Mouse (Mus musculus) midbrain, embryonic 11.5 days (tissue): ENCODE results near the gene A930009A15Rik. TPM values are rescaled to one million over a fixed set of nuclear protein-coding genes. Genes with fewer than 3 reads are reported as not detected.
A peak's percentile ranks its signal among the peaks of the same experiment; 100 is the strongest.

Experiments
- ATAC-seq: fragments of 200-750 bp; cut with Nextera tagmentation; 2 replicates; pipeline ENCODE4 v1.8.0; 2017; ENCODE audit warnings: moderate TSS enrichment, moderate library complexity; ENCODE audit not compliant: low FRiP score
- DNase-seq: peaks from one replicate; pipeline ENCODE4 v3.0.0; 2015; ENCODE audit warnings: low spot score; ENCODE audit errors: missing footprints
- H3K27ac ChIP-seq: fragments of 300-500 bp; sonication (generic); 2 replicates; pipeline ENCODE4 v1.5.1; 2014; ENCODE audit warnings: low read depth, low read length
- H3K27me3 ChIP-seq: fragments of 300-500 bp; sonication (generic); 2 replicates; pipeline ENCODE4 v1.6.1; 2014; ENCODE audit warnings: mild to moderate bottlenecking, low read length, moderate library complexity, mixed read lengths; ENCODE audit not compliant: control insufficient read depth, insufficient read depth
- H3K36me3 ChIP-seq: fragments of 300-500 bp; sonication (generic); 2 replicates; pipeline ENCODE4 v1.6.1; 2014; ENCODE audit warnings: mild to moderate bottlenecking, low read length, moderate library complexity, mixed read lengths; ENCODE audit not compliant: control insufficient read depth, insufficient read depth
- H3K4me1 ChIP-seq: fragments of 300-500 bp; sonication (generic); 2 replicates; pipeline ENCODE4 v1.6.1; 2014; ENCODE audit warnings: low read length; ENCODE audit not compliant: control insufficient read depth, insufficient read depth
- H3K4me2 ChIP-seq: fragments of 300-500 bp; sonication (generic); 2 replicates; pipeline ENCODE4 v1.6.1; 2014; ENCODE audit warnings: mild to moderate bottlenecking, moderate library complexity
- H3K4me3 ChIP-seq: fragments of 300-500 bp; sonication (generic); 2 replicates; pipeline ENCODE4 v1.5.1; 2014; ENCODE audit warnings: low read depth, low read length
- H3K9ac ChIP-seq: fragments of 300-500 bp; sonication (generic); 2 replicates; pipeline ENCODE4 v1.6.1; 2014; ENCODE audit warnings: low read length
- H3K9me3 ChIP-seq: fragments of 300-500 bp; sonication (generic); 2 replicates; pipeline ENCODE4 v1.6.1; 2016; ENCODE audit warnings: low read length; ENCODE audit not compliant: control insufficient read depth
- WGBS: fragments of 180-500 bp; shearing (Covaris S2); extraction: QIAGEN DNeasy Blood & Tissue Kit; methylation state at CpG from one replicate; pipeline ENCODE4 v1.1.7; 2014; 5-methylcytosine and 5-hydroxymethylcytosine counted together
- polyA plus RNA-seq: library from polyadenylated mRNA; unstranded; fragments of >200 nt; fragmentation: Nextera tagmentation; extraction: Ambion mirVana; gene quantifications from 2 replicates; pipeline ENCODE4 v1.2.1, GENCODE M21; 2014

The A930009A15Rik gene
- polyA plus RNA-seq, 1 experiment from 2014 or later, result 0.31 TPM

GRCm38 (mm10) chr10:115571734-115572440 lies 2.1 kb downstream of the A930009A15Rik start:
- Histone ChIP-seq H3K4me2 (no peak overlapping the region), H3K4me1 (peaks cover 14% of the 10 kb centered on the region), H3K27ac (peak overlapping the region; percentile 5; the same call in 1 of the 2 replicates), H3K36me3 (no peaks in the 10 kb centered on the region), H3K9me3 (no peaks in the 10 kb centered on the region), H3K27me3 (no peaks in the 10 kb centered on the region), H3K4me3 (no peak overlapping the region), H3K9ac (no peak overlapping the region)
- WGBS, result 20% methylated on average over 3 of the region's 3 CpGs
- DNase-seq, result peak; percentile 90
- ATAC-seq, result peak; percentile 10; the same call in 1 of the 2 replicates

- Histone ChIP-seq H3K4me3 (no peak overlapping the region), H3K27me3 (peaks cover 5% of the 10 kb centered on the region), H3K9ac (no peak overlapping the region), H3K36me3 (no peaks in the 10 kb centered on the region), H3K9me3 (no peaks in the 10 kb centered on the region), H3K27ac (no peak overlapping the region), H3K4me1 (peaks cover 6% of the 10 kb centered on the region), H3K4me2 (no peak overlapping the region)
- 50% methylated on average over 7 of the region's 7 CpGs for WGBS
- no peak for ATAC-seq
- peak; percentile 84 for DNase-seq
Measured at GRCm38 (mm10) chr10:115579076-115579475, 9.3 kb downstream of the A930009A15Rik start.

- DNase-seq (peak; percentile 86), ATAC-seq (peak; percentile 74)
- 7% methylated on average over 7 of the region's 7 CpGs for WGBS
- H3K4me3 ChIP-seq, result no peak overlapping the region
- H3K9me3 ChIP-seq, result no peaks in the 10 kb centered on the region
- H3K36me3 ChIP-seq, result no peaks in the 10 kb centered on the region
- H3K9ac ChIP-seq, result no peak overlapping the region; the same call in 1 of the 2 replicates
- H3K27me3 ChIP-seq, result peaks cover 9% of the 10 kb centered on the region
- H3K4me1 ChIP-seq, result peaks cover 6% of the 10 kb centered on the region
- no peak overlapping the region for H3K4me2 ChIP-seq
- no peak overlapping the region for H3K27ac ChIP-seq
Measured at GRCm38 (mm10) chr10:115579494-115579893, 9.7 kb downstream of the A930009A15Rik start.

- peaks cover 13% of the 10 kb centered on the region for H3K4me1 ChIP-seq
- 79% methylated on average over 9 of the region's 9 CpGs for WGBS
- no peak for ATAC-seq
Measured at GRCm38 (mm10) chr10:115581971-115582370, 12.2 kb downstream of the A930009A15Rik start.

GRCm38 (mm10) chr10:115583071-115583470 lies 13.3 kb downstream of the A930009A15Rik start:
- no peak for ATAC-seq
- no peak overlapping the region for H3K27ac ChIP-seq
- no peaks in the 10 kb centered on the region for H3K9me3 ChIP-seq
- H3K4me1 ChIP-seq, result peaks cover 20% of the 10 kb centered on the region
- no peak overlapping the region for H3K4me3 ChIP-seq
- whole genome bisulfite sequencing, result 87% methylated on average over 3 of the region's 3 CpGs
- DNase-seq, result peak; percentile 71
- H3K27me3 ChIP-seq, result peaks cover 23% of the 10 kb centered on the region
- no peak overlapping the region for H3K4me2 ChIP-seq
- no peak overlapping the region for H3K9ac ChIP-seq
- H3K36me3 ChIP-seq, result no peaks in the 10 kb centered on the region

More at GRCm38 (mm10) chr10:115581971-115582370, 12.2 kb downstream of the A930009A15Rik start:
- no peak overlapping the region for H3K27ac ChIP-seq
- H3K4me2 ChIP-seq, result no peak overlapping the region
- peak; percentile 82 for DNase-seq
- no peaks in the 10 kb centered on the region for H3K36me3 ChIP-seq
- no peak overlapping the region for H3K9ac ChIP-seq
- H3K27me3 ChIP-seq, result peaks cover 23% of the 10 kb centered on the region
- no peaks in the 10 kb centered on the region for H3K9me3 ChIP-seq
- H3K4me3 ChIP-seq, result no peak overlapping the region

GRCm38 (mm10) chr10:115584656-115585055 lies 14.9 kb downstream of the A930009A15Rik start:
- WGBS, result 21% methylated on average over 13 of the region's 14 CpGs
- DNase-seq (peak; percentile 90), ATAC-seq (no peak)
- H3K4me2 ChIP-seq, result no peak overlapping the region
- no peak overlapping the region for H3K4me3 ChIP-seq
- peaks cover 35% of the 10 kb centered on the region for H3K27me3 ChIP-seq
- no peaks in the 10 kb centered on the region for H3K9me3 ChIP-seq
- H3K9ac ChIP-seq, result no peak overlapping the region
- H3K36me3 ChIP-seq, result no peaks in the 10 kb centered on the region
- H3K27ac ChIP-seq, result no peak overlapping the region
- peaks cover 17% of the 10 kb centered on the region for H3K4me1 ChIP-seq

GRCm38 (mm10) chr10:115585491-115586245 lies 15.9 kb downstream of the A930009A15Rik start:
- DNase-seq, result peak; percentile 95
- under 1% methylated on average over 21 of the region's 21 CpGs for WGBS

GRCm38 (mm10) chr10:115586246-115587231 lies 16.8 kb downstream of the A930009A15Rik start:
- H3K9ac ChIP-seq, result peak overlapping the region; percentile 62
- WGBS, result under 1% methylated on average over 41 of the region's 41 CpGs

More at GRCm38 (mm10) chr10:115585491-115586245, 15.9 kb downstream of the A930009A15Rik start:
- H3K4me2 ChIP-seq, result peak overlapping the region; percentile 98
- peaks cover 35% of the 10 kb centered on the region for H3K27me3 ChIP-seq
- H3K4me3 ChIP-seq, result peak overlapping the region; percentile 43
- no peaks in the 10 kb centered on the region for H3K9me3 ChIP-seq
- peaks cover 15% of the 10 kb centered on the region for H3K4me1 ChIP-seq
- no peak for ATAC-seq
- no peaks in the 10 kb centered on the region for H3K36me3 ChIP-seq
- H3K27ac ChIP-seq, result no peak overlapping the region
- no peak overlapping the region; the same call in 1 of the 2 replicates for H3K9ac ChIP-seq

More at GRCm38 (mm10) chr10:115586246-115587231, 16.8 kb downstream of the A930009A15Rik start:
- H3K27me3 ChIP-seq, result peaks cover 35% of the 10 kb centered on the region
- peaks cover 15% of the 10 kb centered on the region for H3K4me1 ChIP-seq
- H3K27ac ChIP-seq, result no peak overlapping the region
- H3K4me3 ChIP-seq, result peak overlapping the region; percentile 43
- peak; percentile 80 for ATAC-seq
- H3K36me3 ChIP-seq, result no peaks in the 10 kb centered on the region
- no peaks in the 10 kb centered on the region for H3K9me3 ChIP-seq
- peak overlapping the region; percentile 98 for H3K4me2 ChIP-seq
- DNase-seq, result peak; percentile 97
